Mouse (Mus musculus) bone marrow macrophage, adult 2 months (primary cell): ENCODE results near the gene Csf2.

Experiments used
- CTCF ChIP-seq: IDR thresholded peaks from 2 replicates; pipeline ENCODE4 v1.5.1; 2012; ENCODE audit warnings: low read depth, mild to moderate bottlenecking, low read length, moderate library complexity
- POLR2A ChIP-seq: IDR thresholded peaks from 2 replicates; pipeline ENCODE4 v1.6.1; 2012; ENCODE audit warnings: mild to moderate bottlenecking, low read depth, low read length, borderline replicate concordance

DNA sequence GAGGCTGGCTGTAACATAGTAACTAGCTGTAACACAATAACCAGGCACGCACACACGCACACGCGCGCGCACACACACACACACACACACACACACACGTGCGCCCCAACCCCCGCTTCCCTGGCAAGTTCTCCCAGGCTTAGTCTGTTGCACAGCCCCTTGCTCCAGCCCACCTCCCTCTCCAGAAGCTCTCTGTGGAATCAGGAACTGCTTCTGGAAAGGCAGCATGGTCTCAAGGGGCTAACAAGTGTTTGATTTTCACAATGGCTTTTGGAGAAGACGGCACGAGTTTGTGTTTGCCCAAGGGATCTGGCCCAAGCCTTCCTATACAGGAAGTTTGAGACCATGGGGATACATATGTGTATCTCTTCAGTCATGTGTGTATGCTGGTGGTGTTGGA, 1.1 kb upstream of the Csf2 start:
- TF ChIP-seq CTCF, result no peak
- no peak for TF ChIP-seq POLR2A
